Comparison of ENCODE assay signal across 14 mouse cellular contexts in the genomic region with DNA sequence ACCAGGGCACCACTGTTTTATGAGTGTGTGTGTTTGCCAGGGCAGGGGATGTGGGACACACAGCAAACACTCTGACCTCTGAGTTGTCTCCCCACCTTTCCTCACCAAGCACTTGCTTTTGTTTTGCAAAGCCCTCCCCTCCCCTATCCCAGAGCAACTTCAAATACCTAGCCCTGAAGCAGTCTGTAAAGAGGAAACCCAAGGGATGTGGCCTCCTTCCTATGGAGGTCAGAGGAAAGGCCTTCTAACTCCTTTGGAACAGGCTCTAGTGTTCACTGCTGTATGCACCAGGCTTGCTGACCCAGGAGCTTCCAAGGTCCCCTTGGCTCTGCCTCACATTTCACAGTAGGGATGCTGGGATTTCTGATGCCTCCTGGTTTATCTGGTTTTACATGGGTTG.
"Had no signal": no experiment of that assay in that cellular context is flagged by ENCODE, and none has a peak within 500 bp of the region (broad histone marks: within the 10 kb centered on the region; RNA-seq: fewer than 3 reads in every experiment).

No protein-coding gene starts in this region.

- H3K27ac ChIP-seq: limb, embryonic 12.5 days; liver, embryonic 13.5 days; lung, embryonic 15.5 days; macrophage; midbrain, embryonic 12.5 days; stomach, embryonic 15.5 days had no signal

- H3K9ac ChIP-seq: limb, embryonic 12.5 days; liver, embryonic 13.5 days; liver, postnatal 0 days; lung, embryonic 15.5 days; midbrain, embryonic 12.5 days; stomach, embryonic 15.5 days had no signal

- H3K4me2 ChIP-seq: limb, embryonic 12.5 days; liver, embryonic 13.5 days; lung, embryonic 15.5 days; midbrain, embryonic 12.5 days; stomach, embryonic 15.5 days had no signal

- H3K9me3 ChIP-seq: limb, embryonic 12.5 days; liver, embryonic 13.5 days; lung, embryonic 15.5 days; megakaryocyte, embryonic 14.5 days; midbrain, embryonic 12.5 days; stomach, embryonic 15.5 days had no signal

- H3K36me3 ChIP-seq: limb, embryonic 12.5 days; liver, embryonic 13.5 days; lung, embryonic 15.5 days; midbrain, embryonic 12.5 days; stomach, embryonic 15.5 days had no signal

- H3K4me3 ChIP-seq: limb, embryonic 12.5 days; liver, embryonic 13.5 days; lung, embryonic 15.5 days; megakaryocyte, embryonic 14.5 days; midbrain, embryonic 12.5 days; stomach, embryonic 15.5 days had no signal

- DNase-seq: layer of hippocampus, postnatal 36 days; liver; liver, embryonic 13.5 days; liver, postnatal 0 days; lung, postnatal 14 days; right cerebral cortex, postnatal 14 days; thymus, adult 2 months; thymus, postnatal 25 days had no signal

- ATAC-seq: liver, postnatal 0 days had no signal

- H3K4me1 ChIP-seq: liver, embryonic 13.5 days; megakaryocyte, embryonic 14.5 days had no signal

- H3K27me3 ChIP-seq: limb, embryonic 12.5 days; liver, embryonic 13.5 days; lung, embryonic 15.5 days; midbrain, embryonic 12.5 days; stomach, embryonic 15.5 days had no signal
